Mouse (Mus musculus) kidney, adult 9 months (tissue): ENCODE measurements at regions not wholly inside any gene's neighbourhood (a gene's known extent, or its start where the extent isn't known, plus 50 kb on each side); places are given as distances from the start of the nearest gene placed in this dataset.
A peak's percentile ranks its signal among the peaks of the same experiment; 100 is the strongest.
"Not testable (repeated sequence)": the region's sequence is repeated elsewhere in the genome, so short reads cannot be mapped to it uniquely, and the experiment has no call there.

Source experiments
- DNase-seq: peaks from one replicate; pipeline ENCODE4 v3.0.0; 2022

DNA sequence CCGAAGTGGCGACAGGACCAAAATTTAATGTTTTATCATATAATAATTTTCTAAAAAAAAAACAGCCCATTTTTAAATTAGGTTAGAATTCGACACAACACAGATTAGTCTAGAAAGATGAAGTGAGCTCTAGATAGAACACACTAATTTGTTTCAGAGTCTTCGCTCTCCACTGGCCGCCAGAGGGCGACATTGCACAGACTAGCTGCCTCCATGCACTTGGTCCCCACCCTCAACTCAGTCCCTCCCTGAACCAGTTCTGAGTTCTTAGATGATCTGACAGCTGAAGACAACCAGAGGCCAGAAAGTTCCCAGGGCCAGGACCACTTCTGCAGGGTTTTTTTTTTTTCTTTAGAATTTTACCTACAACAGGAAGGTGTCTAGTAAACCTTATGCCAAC lies 296.3 kb upstream of the Olfr1507 start:
- DNase-seq: not testable (repeated sequence)

DNA sequence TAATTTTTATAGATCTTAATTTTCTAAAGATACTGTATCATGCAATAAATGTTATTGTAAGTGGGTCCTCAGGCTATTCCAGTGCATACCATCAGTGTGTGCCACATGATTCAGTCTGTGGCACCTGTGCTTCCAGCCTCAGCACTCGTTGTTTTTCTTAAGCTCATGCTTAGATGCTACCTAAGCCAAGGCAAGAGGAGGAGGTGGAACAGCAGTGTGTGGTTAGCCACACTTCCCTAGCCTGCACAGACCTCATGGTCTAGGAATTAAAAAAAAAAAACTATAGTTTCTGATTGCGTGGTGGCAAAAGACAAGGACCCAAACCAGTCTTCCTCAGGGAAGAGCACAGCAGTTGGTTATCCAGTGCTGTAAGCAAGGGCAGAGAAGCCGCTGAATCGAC lies 287.3 kb upstream of the Olfr1507 start:
- DNase-seq: not testable (repeated sequence)

DNA sequence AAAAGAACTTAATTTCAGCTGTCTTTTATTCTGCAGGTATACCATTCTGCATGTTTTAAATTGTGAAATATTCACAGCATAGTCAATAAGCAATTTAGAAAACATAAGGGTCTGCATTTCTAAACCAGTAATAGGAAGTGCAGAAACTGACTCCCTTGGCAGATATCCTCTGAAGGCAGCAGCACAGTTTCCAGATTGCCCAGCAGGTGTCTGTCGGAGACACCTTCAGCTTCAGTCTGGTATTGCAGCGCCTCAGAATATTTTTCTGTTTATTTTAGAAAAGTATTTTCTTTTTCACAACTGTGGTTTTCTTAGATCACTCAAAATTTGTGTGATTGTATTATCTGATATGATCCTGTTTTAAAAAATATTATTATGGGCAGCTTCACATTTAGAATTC lies 280.3 kb upstream of the Olfr1507 start:
- not testable (repeated sequence) for DNase-seq

DNA sequence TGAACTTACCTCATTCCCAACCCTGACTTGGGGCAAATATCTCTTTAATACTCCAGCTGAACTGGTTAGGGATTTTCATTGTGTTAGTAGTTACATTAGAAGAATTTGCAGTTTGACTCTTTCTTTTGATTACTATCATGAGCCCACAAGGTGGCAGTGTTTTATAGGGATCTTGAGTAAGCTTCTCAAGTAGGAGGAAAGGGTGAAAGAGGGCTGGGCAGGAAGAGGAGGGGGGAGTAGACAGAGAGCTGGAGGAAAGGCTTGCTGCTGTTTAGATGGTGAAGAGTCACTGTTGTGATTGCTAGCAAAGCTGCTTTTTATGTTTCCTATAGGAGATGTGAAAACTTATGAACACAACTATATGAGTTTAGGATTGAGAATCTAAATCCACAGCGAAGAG lies 273.9 kb upstream of the Olfr1507 start:
- DNase-seq: not testable (repeated sequence)

DNA sequence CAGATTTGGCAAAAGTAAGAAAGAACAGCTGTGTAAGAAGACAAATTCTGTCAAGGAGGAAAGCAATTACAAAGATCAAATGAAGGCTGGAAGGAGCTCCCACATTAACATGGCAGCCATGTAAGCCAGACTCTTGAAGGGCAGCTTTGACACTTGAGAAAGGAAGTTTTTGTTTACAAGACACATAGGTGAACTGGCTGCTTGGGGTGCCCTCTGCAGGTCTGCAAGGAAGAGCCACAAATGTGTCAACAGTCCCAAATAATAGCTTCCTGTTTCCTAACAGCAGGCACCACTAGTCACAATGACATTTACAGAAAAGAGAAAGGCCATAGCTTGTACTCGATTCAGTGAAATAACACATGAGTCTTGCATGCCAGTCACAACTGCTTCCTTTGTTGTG lies 256.6 kb upstream of the Olfr1507 start:
- DNase-seq: not testable (repeated sequence)

DNA sequence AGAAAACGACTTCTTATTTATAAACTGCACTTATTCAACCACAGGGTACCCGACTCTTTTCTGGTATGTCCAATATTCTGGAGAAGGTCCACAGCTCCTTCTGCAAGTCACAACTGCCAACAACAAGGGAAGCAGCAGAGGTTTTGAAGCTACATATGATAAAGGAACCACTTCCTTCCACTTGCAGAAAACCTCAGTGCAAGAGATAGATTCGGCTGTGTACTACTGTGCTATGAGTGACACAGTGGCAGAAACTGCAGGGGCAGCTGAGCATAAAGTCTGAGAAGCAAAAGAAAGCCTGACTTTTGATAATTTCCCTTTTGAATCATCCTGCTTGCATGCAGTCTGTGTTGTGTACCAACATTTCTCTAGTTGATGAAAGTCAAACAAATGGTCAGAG lies 231.1 kb upstream of the Olfr1507 start:
- not testable (repeated sequence) for DNase-seq

DNA sequence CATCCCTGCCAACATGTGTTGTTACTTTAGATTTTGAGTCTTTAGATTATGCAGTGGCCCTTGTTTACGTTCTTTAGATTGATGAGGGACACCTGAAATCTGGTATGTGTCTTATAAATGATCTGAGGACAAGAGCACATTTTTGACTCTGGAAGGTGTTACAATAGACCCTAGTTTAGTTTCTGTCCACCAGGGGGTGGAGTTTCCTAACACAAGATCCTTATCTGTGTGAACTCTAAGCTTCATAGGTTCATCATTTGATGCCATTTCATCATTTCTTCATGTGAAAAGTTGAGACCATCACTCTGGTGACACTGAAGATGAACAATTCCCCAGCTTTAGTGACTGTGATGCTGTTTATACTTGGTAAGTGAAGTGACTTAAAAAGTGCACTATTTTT lies 229.4 kb upstream of the Olfr1507 start:
- DNase-seq: not testable (repeated sequence)

DNA sequence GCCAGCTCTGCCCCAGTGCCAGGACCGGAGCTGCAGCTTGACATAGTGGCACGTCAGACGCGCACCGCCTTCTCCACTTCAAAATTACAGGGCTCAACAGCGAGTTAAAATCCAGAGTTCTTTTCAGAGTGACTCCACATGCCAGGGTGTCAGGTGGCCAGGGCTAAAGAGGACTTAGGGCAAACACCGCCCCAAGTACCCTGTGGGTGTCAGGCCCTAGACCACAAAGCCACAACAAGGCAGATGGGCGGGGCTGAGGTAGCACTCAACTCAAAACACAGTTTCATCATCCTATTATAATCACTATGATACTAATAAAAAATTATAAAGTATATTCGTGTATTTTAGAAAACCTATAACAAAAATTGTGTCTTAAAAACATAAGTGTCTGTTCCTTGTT lies 225.1 kb upstream of the Olfr1507 start:
- DNase-seq: no peak

DNA sequence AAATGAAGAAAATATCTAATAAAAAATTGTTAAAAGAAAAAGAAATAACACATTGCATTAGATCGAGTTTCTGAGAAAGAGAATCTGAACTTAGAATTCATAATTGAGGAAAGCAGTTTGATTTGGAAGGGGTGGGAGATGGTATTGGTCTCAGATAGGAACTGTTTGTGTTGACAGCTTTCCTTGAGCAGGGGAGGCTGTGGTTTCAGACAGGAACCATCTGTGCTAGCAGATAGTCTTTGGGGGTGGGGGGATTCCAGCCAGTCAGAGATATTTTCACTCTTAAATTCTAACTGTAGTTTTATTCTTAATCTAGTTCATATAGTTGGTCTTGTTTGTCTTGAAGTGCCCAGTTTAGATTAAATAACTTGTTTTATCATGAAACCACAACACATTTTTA lies 205.3 kb upstream of the Olfr1507 start:
- DNase-seq: not testable (repeated sequence)

DNA sequence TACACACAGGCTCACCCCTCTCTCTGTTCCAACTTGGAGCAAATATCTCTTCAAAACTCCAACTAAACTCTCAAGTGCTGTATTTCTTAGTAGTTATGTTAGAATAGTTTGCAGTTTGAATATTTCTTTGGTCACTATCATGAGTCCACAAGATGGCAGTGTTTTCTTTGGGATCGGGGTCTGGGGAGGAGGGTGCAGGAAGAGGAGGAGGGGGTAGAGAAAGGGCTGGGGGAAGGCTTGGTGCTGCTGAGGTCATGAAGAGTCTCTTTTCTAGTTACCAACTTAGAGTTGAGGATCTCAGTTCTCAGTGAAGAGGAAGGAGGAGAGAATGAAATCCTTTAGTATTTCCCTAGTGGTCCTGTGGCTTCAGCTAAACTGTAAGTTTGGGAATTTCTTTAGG lies 188.1 kb upstream of the Olfr1507 start:
- DNase-seq: not testable (repeated sequence)

DNA sequence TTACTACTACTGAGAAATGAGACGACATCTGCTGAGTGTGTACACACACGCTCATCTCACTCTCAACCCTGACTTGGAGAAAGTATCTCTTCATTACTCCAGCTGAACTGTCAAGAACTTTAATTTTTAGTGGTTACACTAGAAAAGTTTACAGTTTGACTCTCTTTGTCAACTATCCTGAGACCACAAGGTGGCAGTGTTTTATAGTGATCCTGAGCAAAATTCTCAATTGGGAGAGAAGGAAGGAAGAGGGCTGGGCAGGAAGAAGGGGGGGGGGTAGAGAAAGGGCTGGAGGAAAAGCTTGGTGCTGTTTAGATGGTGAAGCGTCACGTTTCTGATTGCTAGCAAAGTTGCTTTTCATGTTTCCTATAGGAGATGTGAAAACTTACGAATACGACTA lies 158.8 kb upstream of the Olfr1507 start:
- no peak for DNase-seq

DNA sequence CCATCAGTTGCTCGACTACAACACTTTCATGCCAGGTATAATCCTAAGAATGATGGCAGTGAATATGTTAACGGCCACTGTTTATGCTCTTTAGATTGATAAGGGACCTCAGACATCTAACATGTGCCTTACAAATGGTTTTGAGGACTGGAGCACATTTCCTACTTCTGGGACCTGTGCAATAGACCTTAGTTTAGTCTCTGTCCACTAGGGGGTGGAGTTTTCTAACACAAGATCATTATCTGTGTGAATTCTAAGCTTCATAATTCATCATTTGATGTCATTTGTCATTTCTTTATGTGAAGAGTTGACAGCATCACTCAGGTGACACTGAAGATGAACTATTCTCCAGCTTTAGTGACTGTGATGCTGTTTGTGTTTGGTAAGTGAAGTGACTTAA lies 142.6 kb upstream of the Olfr1507 start:
- DNase-seq: no peak

DNA sequence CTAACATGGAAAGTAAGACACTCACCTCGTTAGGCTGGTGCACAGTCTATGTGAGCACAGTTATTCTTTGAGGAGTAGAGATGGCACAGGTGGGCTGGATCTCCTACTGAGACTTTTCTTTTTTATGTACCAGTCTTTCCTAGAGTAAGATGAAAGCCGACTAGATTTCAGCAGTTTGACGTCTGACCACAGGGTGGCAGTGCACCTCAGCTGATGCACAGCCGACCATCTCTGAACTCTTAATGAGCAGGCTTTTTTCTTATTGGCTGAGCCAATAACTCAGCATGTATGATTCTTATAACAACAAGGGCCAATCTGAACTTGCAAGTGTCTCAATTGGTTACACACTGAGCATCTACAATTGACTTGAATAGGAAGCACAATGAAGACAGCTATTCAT lies 126.6 kb upstream of the Olfr1507 start:
- DNase-seq: peak; percentile 3

DNA sequence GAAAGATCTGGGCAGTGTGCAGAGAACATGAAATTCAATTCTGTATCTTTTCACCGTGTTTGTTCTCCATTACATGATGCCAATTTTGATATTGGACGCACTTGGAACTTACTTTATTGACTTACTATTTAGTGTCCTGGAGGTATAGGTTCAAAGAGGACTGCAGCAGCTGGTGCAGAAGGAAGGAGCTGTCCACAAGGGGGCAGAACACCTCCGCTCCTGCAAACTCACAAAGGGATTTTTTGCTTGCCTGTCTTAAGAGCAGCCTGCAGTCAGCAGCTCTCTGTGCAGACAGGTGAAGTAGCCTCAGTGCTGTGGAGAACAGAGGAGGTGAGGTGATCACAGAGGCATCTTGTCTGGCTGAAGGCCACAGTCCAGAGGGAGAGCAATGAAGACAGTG lies 84.8 kb upstream of the Olfr1507 start:
- peak; percentile 13 for DNase-seq

DNA sequence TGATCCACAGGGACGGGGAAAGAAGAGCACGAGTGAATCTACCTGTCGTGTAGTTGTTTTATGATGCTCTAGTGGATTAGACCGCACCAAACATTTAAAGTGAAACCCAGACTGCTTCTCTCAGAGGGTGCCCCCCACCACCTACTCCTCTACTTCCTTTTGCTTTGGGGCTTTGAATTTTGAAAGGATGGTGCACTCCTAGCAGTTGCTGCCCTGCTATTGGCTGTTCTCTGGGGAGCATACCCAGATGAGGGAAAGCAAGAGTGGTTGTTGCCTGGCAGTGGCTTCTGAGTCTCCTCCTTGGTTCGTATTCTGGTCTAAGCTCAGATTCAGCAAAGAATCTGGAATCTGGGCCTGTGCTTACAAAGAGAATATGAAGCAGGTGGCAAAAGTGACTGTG lies 71.4 kb upstream of the Olfr1507 start:
- DNase-seq: no peak

DNA sequence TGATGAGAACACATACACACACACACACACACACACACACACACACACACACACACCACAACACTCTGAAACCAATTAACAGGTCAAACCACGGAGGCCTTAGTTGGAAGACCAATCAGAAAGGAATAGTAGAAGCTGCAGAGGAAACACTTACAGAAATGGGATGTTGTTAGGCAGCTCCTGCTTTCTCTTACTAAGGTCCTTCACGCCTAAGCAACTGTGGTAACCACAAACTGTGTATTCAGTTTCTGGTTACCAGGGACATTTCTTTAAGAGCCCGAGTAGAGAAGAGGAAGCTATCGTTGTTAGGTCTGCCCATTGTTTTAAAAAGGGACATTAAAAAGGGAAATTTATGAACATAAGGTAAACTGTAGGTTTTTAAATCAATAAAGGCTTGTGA lies 70.1 kb upstream of the Olfr1507 start:
- DNase-seq: no peak

DNA sequence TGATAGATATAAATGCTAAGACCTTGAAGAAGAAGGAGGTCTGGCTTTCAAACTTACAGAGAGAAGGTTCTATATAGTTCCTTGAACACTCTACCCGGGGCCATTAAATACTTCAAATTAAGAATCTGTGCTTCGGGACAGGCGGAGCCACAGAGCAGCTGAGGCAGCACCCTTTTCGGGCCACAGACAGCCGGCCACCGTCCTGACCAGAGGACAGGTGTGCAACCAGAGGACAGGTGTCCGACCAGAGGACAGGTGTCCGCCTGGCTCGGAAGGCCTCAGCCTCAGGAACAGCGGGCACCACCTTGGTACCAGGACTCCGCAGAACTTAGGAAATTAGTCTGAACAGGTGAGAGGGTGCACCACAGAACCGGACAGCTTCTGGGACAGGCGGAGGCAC lies 60.8 kb upstream of the Olfr1507 start:
- not testable (repeated sequence) for DNase-seq

DNA sequence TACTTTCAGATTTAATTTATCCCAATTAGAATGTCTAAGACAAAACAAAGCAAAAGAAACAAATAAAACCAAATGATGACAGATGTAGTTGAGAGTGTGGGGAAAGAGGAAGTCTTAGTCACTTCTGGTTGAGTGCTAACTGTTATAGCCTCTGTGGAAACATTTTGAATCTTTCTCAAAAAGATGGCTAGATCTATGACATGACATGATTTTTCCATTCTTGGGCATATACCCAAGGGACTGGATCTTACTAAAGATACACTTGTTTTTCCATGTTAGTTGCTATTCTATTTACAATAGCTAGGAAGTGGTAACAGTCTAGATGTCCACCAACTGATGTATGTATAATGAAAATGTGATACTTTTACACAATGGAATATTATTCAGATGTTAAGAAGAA lies 57.9 kb upstream of the Olfr1507 start:
- DNase-seq: no peak

DNA sequence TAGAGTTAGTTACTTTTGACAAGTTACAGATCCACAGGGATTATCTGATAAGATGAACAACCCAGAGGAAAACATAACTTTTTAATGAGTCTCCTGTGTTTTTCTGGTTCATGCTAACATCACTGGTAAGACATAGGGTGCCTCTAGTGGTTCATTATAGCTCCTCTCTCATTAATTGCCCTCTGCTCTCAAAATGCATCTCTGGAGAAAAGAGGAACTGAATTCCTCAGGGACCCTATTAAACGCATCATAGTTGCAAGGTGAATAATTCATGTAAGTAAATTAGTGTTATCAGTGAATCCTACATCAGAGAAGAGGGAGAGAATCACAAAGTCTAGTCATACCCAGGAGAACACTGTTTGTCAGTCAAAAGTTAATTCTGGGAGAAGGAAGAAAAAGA lies 52.4 kb upstream of the Olfr1507 start:
- no peak for DNase-seq
